Mouse (Mus musculus) brain, adult 10 weeks (tissue): ENCODE data around the gene Gm7879. TPM values are rescaled to one million over a fixed set of nuclear protein-coding genes. Genes with fewer than 3 reads are reported as not detected.

ENCODE experiments used
- polyA plus RNA-seq: library from polyadenylated mRNA; stranded (reverse); fragments of 350-450 nt; fragmentation: Illumina TruSeq; extraction: RNeasy Lipid Tissue Mini Kit (QIAGEN cat#74804); gene quantifications from one replicate; pipeline ENCODE4 v1.2.3, GENCODE M21; 2015; ENCODE audit warnings: low read depth, low replicate concordance

Gene Gm7879
- polyA plus RNA-seq, result not detected

DNA sequence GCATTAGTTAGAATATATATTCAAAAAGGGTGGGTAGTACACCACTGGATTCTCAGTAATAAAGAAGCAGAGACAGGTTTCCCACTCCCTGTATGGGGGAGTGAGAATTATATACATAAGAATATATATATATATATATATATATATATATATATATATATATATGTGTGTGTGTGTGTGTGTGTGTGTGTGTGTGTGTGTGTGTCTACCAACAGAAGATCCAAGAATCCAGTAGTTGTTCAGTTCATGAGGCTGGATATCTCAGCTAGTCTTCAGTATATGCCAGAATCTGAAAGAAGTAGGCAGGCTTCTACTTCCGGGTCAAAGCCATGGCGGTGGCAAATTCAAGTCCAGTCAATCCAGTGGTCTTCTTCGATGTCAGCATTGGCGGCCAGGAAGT lies at the start of gene Gm7879:
TSS of gene Gm7879 (plus strand) at position 301 of the 400 bp plus-strand sequence.

DNA sequence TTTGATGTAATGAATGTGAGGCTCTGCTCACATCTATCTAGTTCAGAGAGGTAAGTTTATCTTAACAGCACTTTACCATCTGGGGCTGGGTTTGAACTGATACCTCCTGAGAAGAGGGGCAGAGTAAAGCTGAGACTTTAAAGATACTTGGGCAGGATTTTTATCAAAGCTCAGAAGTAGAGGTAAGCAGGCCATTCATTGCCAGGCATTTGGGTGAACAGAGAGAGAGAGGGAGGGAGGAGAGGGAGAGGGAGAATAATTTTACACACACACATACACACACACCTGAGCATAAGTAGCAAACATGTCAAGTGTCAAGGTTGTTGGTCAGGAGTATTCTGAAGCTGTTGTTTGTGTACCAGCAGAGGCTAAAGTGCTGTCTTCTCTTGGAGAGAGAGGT lies 44.7 kb upstream of the Gm7879 start, which contains the start of gene Cd38:
TSS of gene Cd38 (plus strand) at position 301 of the 400 bp plus-strand sequence.

Other genes starting within 250 kb of the Gm7879 start
- gene Bst1, start 94.3 kb upstream of the Gm7879 start, polyA plus RNA-seq, result 0.42 TPM
- 105 TPM for gene Fbxl5, start 91.5 kb upstream of the Gm7879 start, polyA plus RNA-seq
- 4.8 TPM for gene Cd38, start 44.6 kb upstream of the Gm7879 start, polyA plus RNA-seq
- gene Fgfbp1, start 68.6 kb downstream of the Gm7879 start, polyA plus RNA-seq, result 3.2 TPM
- 12.2 TPM for gene Prom1, start 188.9 kb downstream of the Gm7879 start, polyA plus RNA-seq